Mouse (Mus musculus) kidney, adult 2 months (tissue): ENCODE measurements around the gene 2310057N15Rik.
"Not testable (repeated sequence)": the region's sequence is repeated elsewhere in the genome, so short reads cannot be mapped to it uniquely, and the experiment has no call there.

Experiments
- CTCF ChIP-seq: fragments of 200-500 bp; conservative IDR thresholded peaks from 2 replicates; pipeline ENCODE4 v1.5.1; 2011; ENCODE audit warnings: low read depth, mild to moderate bottlenecking, control low read depth, low read length, moderate library complexity, mixed read lengths; ENCODE audit not compliant: insufficient read depth, insufficient read length
- POLR2A ChIP-seq: fragments of 200-500 bp; IDR thresholded peaks from one replicate; pipeline ENCODE4 v1.6.1; 2011; ENCODE audit warnings: low read depth, low read length, control low read depth

DNA sequence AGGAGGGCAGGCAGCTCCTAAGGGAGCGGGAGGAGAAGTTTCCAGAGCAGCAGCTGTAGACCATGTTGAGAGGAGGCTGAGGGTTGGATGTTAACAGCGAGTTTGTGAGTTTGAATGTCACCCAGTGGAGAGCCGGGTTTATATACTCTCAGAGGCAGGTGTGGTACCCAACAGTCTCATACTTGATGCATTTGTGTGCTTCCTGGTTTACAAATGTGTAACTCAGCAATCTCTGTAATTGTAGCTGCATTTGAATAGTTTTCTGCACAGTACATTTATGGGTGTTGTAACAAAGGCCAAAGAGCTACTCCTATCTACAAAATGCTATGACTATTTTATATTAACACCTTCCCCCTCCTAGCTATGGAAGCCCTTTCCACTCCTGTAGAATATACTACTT, 22.5 kb downstream of the 2310057N15Rik start, which contains the start of gene Krtap13:
- not testable (repeated sequence) for TF ChIP-seq POLR2A, CTCF
